Mouse (Mus musculus): ENCODE measurements at regions not wholly inside any gene's neighbourhood (a gene's known extent, or its start where the extent isn't known, plus 50 kb on each side); places are given as distances from the start of the nearest gene placed in this dataset.

DNA sequence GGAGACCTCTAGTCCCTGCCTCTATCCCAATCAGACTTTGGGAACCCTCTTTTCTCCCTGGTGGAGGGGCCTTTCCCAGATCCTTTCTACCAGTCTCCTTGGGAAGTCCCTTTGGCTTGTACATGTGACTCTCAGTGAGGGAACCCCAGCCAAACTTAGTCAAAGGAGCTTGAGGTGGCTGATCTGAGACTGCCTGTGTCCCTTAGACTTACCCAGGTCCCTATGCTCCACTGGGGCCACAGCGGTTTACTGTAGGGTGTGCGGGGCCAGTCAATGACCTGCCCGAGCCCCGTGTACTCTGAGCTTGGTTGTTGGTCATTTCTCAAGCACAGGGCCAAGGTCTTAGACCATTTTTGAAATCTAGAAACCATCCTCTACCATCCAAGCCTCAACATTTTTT, 50.8 kb upstream of the Podxl start:
- DNase-seq (ENCODE audit: low read depth, low spot score), result no peak

DNA sequence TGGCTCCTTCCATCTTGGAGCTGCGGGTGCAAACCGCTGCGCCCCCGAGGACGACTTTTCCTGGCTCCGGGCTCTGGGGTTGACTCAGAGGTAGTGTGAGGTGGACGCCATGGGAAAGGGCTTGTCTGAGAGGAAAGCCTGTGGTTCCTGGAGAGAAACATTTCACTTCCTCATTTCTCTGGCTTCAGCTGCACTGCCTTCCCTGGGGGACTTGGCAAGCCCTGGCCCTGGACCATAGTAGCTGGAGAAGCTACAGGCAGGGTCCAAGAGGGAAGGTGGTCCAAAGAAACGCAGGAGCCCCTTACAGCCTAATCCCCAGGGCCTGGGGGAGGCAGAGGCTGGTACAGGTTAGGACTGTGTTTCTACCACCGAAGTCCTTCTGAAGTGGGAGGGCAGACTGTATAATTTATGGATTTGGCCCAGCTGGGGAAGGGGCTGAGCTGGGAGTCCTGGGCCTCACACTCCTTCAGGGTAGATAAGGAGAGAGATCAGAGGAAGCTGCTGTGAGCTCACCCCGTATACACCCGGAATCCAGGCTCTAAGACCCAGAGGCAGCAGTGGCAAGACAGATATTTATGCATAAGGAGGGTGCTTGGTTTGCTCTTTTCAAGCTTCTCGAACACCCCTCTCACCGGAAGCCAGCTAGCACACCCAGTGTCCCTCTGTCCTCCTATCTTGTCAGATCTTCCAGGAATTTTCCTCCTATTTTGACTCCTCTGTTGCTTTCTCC, 50.0 kb upstream of the Podxl start:
- no peak for DNase-seq (ENCODE audit: low read depth, low spot score)

Measured in ES-CJ7 (cell line).